Mouse (Mus musculus): Measurements from ENCODE around the gene Cers1. TPM values are rescaled to one million over a fixed set of nuclear protein-coding genes. Genes with fewer than 3 reads are reported as not detected.

Gene Cers1
- 100 to 1,000 TPM; 112 to 116 TPM for total RNA-seq (2021)
- long read RNA-seq, transcript Cers1-203 (8 exons, 2,728 nt), result major isoform, 357 of 403 reads
- long read RNA-seq, partial matches to known transcripts, result 24 of 403 reads
- long read RNA-seq, other reads (novel, unspliced or antisense), result 22 of 403 reads

GRCm38 (mm10) chr8:70315624-70316510, at the start of gene Cers1:
Cers1 (plus strand) TSS chr8:70315775.
- peak; percentile 82 to 92 for DNase-seq (ENCODE audit: low spot score in 2 of 2)

GRCm38 (mm10) chr8:70267674-70268073, 47.9 kb upstream of the Cers1 start:
- no peak for DNase-seq (ENCODE audit: low spot score in 2 of 2)

- no peak for DNase-seq (ENCODE audit: low spot score in 2 of 2)
Observed at GRCm38 (mm10) chr8:70268311-70268710, 47.3 kb upstream of the Cers1 start.

GRCm38 (mm10) chr8:70268799-70269565, 46.6 kb upstream of the Cers1 start:
- peak in 1 of 2 experiments; percentile 44 for DNase-seq (ENCODE audit: low spot score in 2 of 2)

GRCm38 (mm10) chr8:70272949-70273348, 42.6 kb upstream of the Cers1 start:
- DNase-seq (ENCODE audit: low spot score in 2 of 2), result no peak

GRCm38 (mm10) chr8:70274350-70274749, 41.2 kb upstream of the Cers1 start:
- DNase-seq (ENCODE audit: low spot score in 2 of 2), result no peak

- DNase-seq (ENCODE audit: low spot score in 2 of 2), result no peak
Observed at GRCm38 (mm10) chr8:70276476-70276875, 39.1 kb upstream of the Cers1 start.

- DNase-seq (ENCODE audit: low spot score in 2 of 2), result peak; percentile 59 to 76
Observed at GRCm38 (mm10) chr8:70278175-70278574, 37.4 kb upstream of the Cers1 start.

- no peak for DNase-seq (ENCODE audit: low spot score in 2 of 2)
Observed at GRCm38 (mm10) chr8:70279266-70279665, 36.3 kb upstream of the Cers1 start.

GRCm38 (mm10) chr8:70281001-70281400, 34.6 kb upstream of the Cers1 start:
- peak in 1 of 2 experiments; percentile 60 for DNase-seq (ENCODE audit: low spot score in 2 of 2)

GRCm38 (mm10) chr8:70282603-70283135, 32.9 kb upstream of the Cers1 start, which contains the start of gene Homer3:
Homer3 (plus strand) TSS chr8:70282827.
- peak; percentile 67 to 82 for DNase-seq (ENCODE audit: low spot score in 2 of 2)

- no peak for DNase-seq (ENCODE audit: low spot score in 2 of 2)
Observed at GRCm38 (mm10) chr8:70283136-70284077, 32.2 kb upstream of the Cers1 start.

- no peak for DNase-seq (ENCODE audit: low spot score in 2 of 2)
Observed at GRCm38 (mm10) chr8:70284421-70284820, 31.2 kb upstream of the Cers1 start.

GRCm38 (mm10) chr8:70285304-70285703, 30.3 kb upstream of the Cers1 start:
- DNase-seq (ENCODE audit: low spot score in 2 of 2), result no peak

GRCm38 (mm10) chr8:70286737-70287136, 28.8 kb upstream of the Cers1 start:
- no peak for DNase-seq (ENCODE audit: low spot score in 2 of 2)

GRCm38 (mm10) chr8:70293988-70294405, 21.6 kb upstream of the Cers1 start:
- peak; percentile 56 to 74 for DNase-seq (ENCODE audit: low spot score in 2 of 2)

GRCm38 (mm10) chr8:70300881-70301280, 14.7 kb upstream of the Cers1 start:
- DNase-seq (ENCODE audit: low spot score in 2 of 2), result no peak

- DNase-seq (ENCODE audit: low spot score in 2 of 2), result peak; percentile 91 to 98
Observed at GRCm38 (mm10) chr8:70302358-70302890, 13.2 kb upstream of the Cers1 start, which contains the start of the genes Ddx49 and Cope. Ddx49 (minus strand) TSS chr8:70302489. Cope (plus strand) TSS chr8:70302518.

GRCm38 (mm10) chr8:70302901-70303300, 12.7 kb upstream of the Cers1 start:
- no peak for DNase-seq (ENCODE audit: low spot score in 2 of 2)

GRCm38 (mm10) chr8:70309311-70309710, 6.3 kb upstream of the Cers1 start:
- DNase-seq (ENCODE audit: low spot score in 2 of 2), result no peak

All from layer of hippocampus, adult 18-20 months (tissue).